Mouse (Mus musculus) liver, embryonic 15.5 days (tissue): ENCODE results near the gene Slc24a1. TPM values are rescaled to one million over a fixed set of nuclear protein-coding genes. Genes with fewer than 3 reads are reported as not detected.

Source experiments
- ATAC-seq: fragments of 200-750 bp; cut with Nextera tagmentation; 2 replicates; pipeline ENCODE4 v1.8.0; 2017; ENCODE audit warnings: moderate number of reproducible peaks, mild to moderate bottlenecking, moderate library complexity; ENCODE audit not compliant: insufficient read depth
- H3K27ac ChIP-seq: fragments of 300-500 bp; sonication (generic); replicated peaks from 2 replicates; pipeline ENCODE4 v1.5.1; 2015; ENCODE audit warnings: mild to moderate bottlenecking, inconsistent platforms
- H3K27me3 ChIP-seq: fragments of 300-500 bp; sonication (generic); 2 replicates; pipeline ENCODE4 v1.6.1; 2015; ENCODE audit warnings: mild to moderate bottlenecking, inconsistent platforms
- H3K36me3 ChIP-seq: fragments of 300-500 bp; sonication (generic); replicated peaks from 2 replicates; pipeline ENCODE4 v1.6.1; 2015; ENCODE audit warnings: moderate library complexity, mild to moderate bottlenecking, inconsistent platforms
- H3K4me1 ChIP-seq: fragments of 300-500 bp; sonication (generic); replicated peaks from 2 replicates; pipeline ENCODE4 v1.6.1; 2015; ENCODE audit warnings: inconsistent platforms
- H3K4me2 ChIP-seq: fragments of 300-500 bp; sonication (generic); 2 replicates; pipeline ENCODE4 v1.6.1; 2015; ENCODE audit warnings: moderate library complexity, mild to moderate bottlenecking, inconsistent platforms
- H3K4me3 ChIP-seq: fragments of 300-500 bp; sonication (generic); replicated peaks from 2 replicates; pipeline ENCODE4 v1.5.1; 2015; ENCODE audit warnings: mild to moderate bottlenecking, inconsistent platforms
- H3K9ac ChIP-seq: fragments of 300-500 bp; sonication (generic); 2 replicates; pipeline ENCODE4 v1.6.1; 2015; ENCODE audit warnings: moderate library complexity, mild to moderate bottlenecking, inconsistent platforms
- H3K9me3 ChIP-seq: fragments of 300-500 bp; sonication (generic); replicated peaks from 2 replicates; pipeline ENCODE4 v1.6.1; 2016; ENCODE audit warnings: inconsistent platforms
- WGBS: fragments of 180-500 bp; shearing (Covaris S2); methylation state at CpG from one replicate; pipeline ENCODE4 v1.1.7; 2015; ENCODE audit warnings: mixed read lengths; ENCODE audit not compliant: insufficient replicate concordance; 5-methylcytosine and 5-hydroxymethylcytosine counted together
- microRNA-seq: library from miRNA; unstranded; fragments of <30 nt; microRNA quantifications from one replicate; pipeline ENCODE4, GENCODE M21; 2016
- polyA plus RNA-seq: library from polyadenylated mRNA; unstranded; fragments of >200 nt; fragmentation: Nextera tagmentation; extraction: Ambion mirVana; gene quantifications from 2 replicates; pipeline ENCODE4 v1.2.1, GENCODE M21; 2015

Slc24a1 gene
- polyA plus RNA-seq, 1 experiment from 2014 or later = 0.05 TPM

DNA sequence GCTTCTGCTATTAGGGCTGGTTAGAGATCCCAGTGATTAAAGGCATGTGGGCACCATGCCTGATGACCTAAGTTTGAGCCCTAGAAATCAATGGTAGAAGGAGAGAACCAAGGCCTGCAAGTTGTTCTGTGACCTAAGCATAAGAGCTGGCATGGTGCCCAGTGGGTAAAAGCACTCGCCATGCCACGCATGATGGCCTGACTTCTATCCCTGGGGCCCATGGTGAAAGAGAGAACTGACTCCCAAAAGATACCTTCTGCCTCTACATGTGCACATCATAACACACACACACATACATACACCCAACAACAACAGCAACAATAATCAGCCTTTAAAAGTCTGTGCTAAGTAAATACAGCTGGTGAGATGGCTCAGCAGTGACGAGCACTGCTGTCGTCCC is 38.0 kb downstream of the Slc24a1 start:
- peaks cover 88% of the 10 kb centered on the region for H3K36me3 ChIP-seq

DNA sequence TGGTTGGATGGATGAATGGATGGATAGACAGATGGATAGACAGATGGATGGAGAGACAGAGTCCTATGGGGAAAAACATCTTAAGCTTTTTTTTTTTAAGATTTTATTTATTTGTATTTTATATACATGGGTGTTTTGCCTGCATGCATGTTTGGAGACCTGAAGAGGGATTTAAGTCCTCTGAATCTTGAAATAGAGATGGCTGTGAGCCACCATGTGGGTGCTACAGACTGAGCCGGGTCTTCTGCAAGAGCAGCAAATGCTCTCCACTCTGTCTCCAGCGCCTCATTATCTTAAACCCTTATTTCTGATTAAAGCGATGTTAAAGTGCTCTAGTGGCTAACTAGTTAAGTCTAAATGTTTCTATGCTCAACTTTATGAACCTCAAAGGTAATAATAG is 44.0 kb downstream of the Slc24a1 start:
- Histone ChIP-seq H3K9me3 (no peaks in the 10 kb centered on the region), H3K4me2 (no peak overlapping the region), H3K9ac (no peak overlapping the region), H3K36me3 (peaks cover 90% of the 10 kb centered on the region), H3K27ac (no peak overlapping the region), H3K4me1 (no peaks in the 10 kb centered on the region; the same call in 1 of the 2 replicates), H3K27me3 (no peaks in the 10 kb centered on the region), H3K4me3 (no peak overlapping the region)
- ATAC-seq = no peak
- 85% methylated on average over 3 of the region's 3 CpGs for WGBS

More for the DNA sequence above, 38.0 kb downstream of the Slc24a1 start:
- Histone ChIP-seq H3K4me2 (no peak overlapping the region), H3K27ac (peak overlapping the region; percentile 10; the same call in 1 of the 2 replicates), H3K4me3 (no peak overlapping the region), H3K27me3 (no peaks in the 10 kb centered on the region), H3K4me1 (peaks cover 13% of the 10 kb centered on the region), H3K9me3 (no peaks in the 10 kb centered on the region), H3K9ac (no peak overlapping the region)
- WGBS = 86% methylated on average over 4 of the region's 4 CpGs
- ATAC-seq = no peak

DNA sequence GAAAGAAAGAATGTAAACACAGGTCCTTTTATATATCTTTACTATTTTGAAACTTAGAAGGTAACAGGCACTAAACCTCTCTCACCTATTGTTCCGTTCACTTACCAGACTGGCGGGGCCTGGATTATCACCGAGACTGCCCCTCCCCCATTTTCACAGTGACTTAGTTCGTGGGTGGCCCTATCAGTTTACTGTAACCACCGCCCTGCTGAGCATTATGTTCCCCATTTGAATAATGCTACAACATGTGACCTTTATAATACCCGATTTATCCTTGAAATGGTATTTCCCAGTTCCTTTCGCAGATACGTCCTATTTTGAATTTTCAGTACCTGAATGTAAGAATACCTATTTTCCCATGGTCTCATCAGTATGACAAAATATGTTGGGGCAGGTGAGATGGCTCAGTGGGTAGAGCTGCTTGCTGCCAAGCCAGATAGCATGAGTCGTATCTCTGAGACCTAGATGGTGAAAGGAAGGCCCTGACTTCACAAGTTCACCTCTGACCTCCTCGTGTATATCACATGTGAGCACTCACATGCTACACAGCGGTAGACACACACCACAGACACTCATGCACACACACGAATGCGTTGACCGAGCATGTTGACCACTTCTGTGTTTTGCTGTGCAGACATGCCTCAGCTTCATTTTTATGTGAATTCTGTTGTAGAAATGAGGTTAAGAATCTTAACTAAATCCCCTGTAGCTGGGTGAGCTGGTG is 46.3 kb downstream of the Slc24a1 start:
- Histone ChIP-seq H3K27ac (no peak overlapping the region), H3K4me3 (no peak overlapping the region), H3K9ac (no peak overlapping the region), H3K27me3 (no peaks in the 10 kb centered on the region), H3K4me2 (no peak overlapping the region), H3K36me3 (peaks cover 89% of the 10 kb centered on the region), H3K4me1 (no peaks in the 10 kb centered on the region; the same call in 1 of the 2 replicates), H3K9me3 (no peaks in the 10 kb centered on the region)
- 76% methylated on average over 14 of the region's 14 CpGs for WGBS
- no peak for ATAC-seq

GRCm38 (mm10) chr9:64903386-64903785 is 48.0 kb downstream of the Slc24a1 start:
- Histone ChIP-seq H3K4me1 (no peaks in the 10 kb centered on the region; the same call in 1 of the 2 replicates), H3K9ac (no peak overlapping the region), H3K4me3 (no peak overlapping the region), H3K27me3 (no peaks in the 10 kb centered on the region), H3K9me3 (no peaks in the 10 kb centered on the region), H3K4me2 (no peak overlapping the region), H3K36me3 (peaks cover 90% of the 10 kb centered on the region), H3K27ac (no peak overlapping the region)
- 0 out of 2 replicates have a peak, but pooled peaks have one; percentile 51 for ATAC-seq
- 64% methylated on average over 3 of the region's 3 CpGs for WGBS

- 71% methylated on average over 4 of the region's 4 CpGs for WGBS
- Histone ChIP-seq H3K4me3 (no peak overlapping the region), H3K4me1 (no peaks in the 10 kb centered on the region; the same call in 1 of the 2 replicates), H3K9ac (no peak overlapping the region), H3K27ac (no peak overlapping the region), H3K4me2 (no peak overlapping the region), H3K27me3 (no peaks in the 10 kb centered on the region), H3K9me3 (no peaks in the 10 kb centered on the region), H3K36me3 (peaks cover 91% of the 10 kb centered on the region)
- no peak for ATAC-seq
These were observed 48.5 kb downstream of the Slc24a1 start for GRCm38 (mm10) chr9:64902866-64903265.

DNA sequence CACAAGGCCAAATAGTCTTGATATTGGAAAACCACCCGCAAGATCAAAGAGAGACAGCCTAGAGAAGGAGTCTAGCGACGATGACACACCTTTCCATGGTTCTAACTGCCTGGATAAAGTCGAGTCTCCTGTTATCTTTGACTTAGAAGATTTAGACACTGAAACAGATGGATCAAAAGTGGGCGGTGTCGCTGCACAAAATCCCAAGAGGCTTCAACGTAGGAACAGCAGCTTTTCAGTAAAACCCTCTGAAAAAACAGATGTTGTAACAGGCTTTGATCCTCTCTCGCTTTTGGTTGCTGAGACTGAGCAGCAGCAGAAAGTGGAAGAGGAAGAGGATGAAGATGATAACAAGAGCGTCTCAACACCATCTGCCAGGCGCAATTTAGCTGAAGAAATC is 54.8 kb downstream of the Slc24a1 start:
- Histone ChIP-seq H3K4me1 (no peaks in the 10 kb centered on the region), H3K9ac (no peak overlapping the region), H3K36me3 (peaks cover 88% of the 10 kb centered on the region), H3K4me3 (no peak overlapping the region), H3K9me3 (no peaks in the 10 kb centered on the region), H3K4me2 (no peak overlapping the region), H3K27ac (no peak overlapping the region), H3K27me3 (no peaks in the 10 kb centered on the region)
- 73% methylated on average over 10 of the region's 10 CpGs for WGBS
- no peak for ATAC-seq

- no peak overlapping the region for H3K4me2 ChIP-seq
- no peaks in the 10 kb centered on the region for H3K27me3 ChIP-seq
- no peaks in the 10 kb centered on the region for H3K9me3 ChIP-seq
- 89% methylated on average over 5 of the region's 5 CpGs for WGBS
- ATAC-seq = no peak
- no peak overlapping the region for H3K4me3 ChIP-seq
- peaks cover 69% of the 10 kb centered on the region for H3K36me3 ChIP-seq
- H3K27ac ChIP-seq = no peak overlapping the region
- no peak overlapping the region for H3K9ac ChIP-seq
- H3K4me1 ChIP-seq = no peaks in the 10 kb centered on the region
These were observed 65.4 kb downstream of the Slc24a1 start for GRCm38 (mm10) chr9:64886008-64886407.

Small RNAs within 50 kb of the gene (microRNA-seq; reads per million reads assigned to microRNA genes)
- gene Gm25640 = not detected

Other genes with a start within 250 kb of the Slc24a1 start
- gene Rab11a, start 213.8 kb downstream of the Slc24a1 start, polyA plus RNA-seq = 192 and 214 TPM in 2 replicates
- gene Dennd4a, start 140.3 kb downstream of the Slc24a1 start, polyA plus RNA-seq = 34.2 and 41.6 TPM in 2 replicates
- 20.8 and 21.0 TPM in 2 replicates for gene Ints14, start 9.3 kb upstream of the Slc24a1 start, polyA plus RNA-seq
- gene Hacd3, start 70.1 kb upstream of the Slc24a1 start, polyA plus RNA-seq = 51.2 and 56.1 TPM in 2 replicates
- gene Dpp8, start 80.8 kb upstream of the Slc24a1 start, polyA plus RNA-seq = 17.7 and 19.2 TPM in 2 replicates
- 6.3 and 8.1 TPM in 2 replicates for gene Igdcc4, start 149.9 kb upstream of the Slc24a1 start, polyA plus RNA-seq
- 0.07 and 0.08 TPM in 2 replicates for gene Igdcc3, start 189.6 kb upstream of the Slc24a1 start, polyA plus RNA-seq
- 9.5 and 10.2 TPM in 2 replicates for gene Parp16, start 243.7 kb upstream of the Slc24a1 start, polyA plus RNA-seq